Mouse (Mus musculus) liver, adult 2 months (tissue): ENCODE measurements around the gene Vamp9.

Source experiments
- CTCF ChIP-seq: fragments of 200-500 bp; IDR thresholded peaks from 2 replicates; pipeline ENCODE4 v1.5.1; 2011; ENCODE audit warnings: low read depth, low read length, control low read depth
- POLR2A ChIP-seq: fragments of 200-500 bp; IDR thresholded peaks from 2 replicates; pipeline ENCODE4 v1.6.1; 2011; ENCODE audit warnings: low read length, control low read depth; ENCODE audit not compliant: insufficient read depth; ENCODE audit errors: extremely low read depth

DNA sequence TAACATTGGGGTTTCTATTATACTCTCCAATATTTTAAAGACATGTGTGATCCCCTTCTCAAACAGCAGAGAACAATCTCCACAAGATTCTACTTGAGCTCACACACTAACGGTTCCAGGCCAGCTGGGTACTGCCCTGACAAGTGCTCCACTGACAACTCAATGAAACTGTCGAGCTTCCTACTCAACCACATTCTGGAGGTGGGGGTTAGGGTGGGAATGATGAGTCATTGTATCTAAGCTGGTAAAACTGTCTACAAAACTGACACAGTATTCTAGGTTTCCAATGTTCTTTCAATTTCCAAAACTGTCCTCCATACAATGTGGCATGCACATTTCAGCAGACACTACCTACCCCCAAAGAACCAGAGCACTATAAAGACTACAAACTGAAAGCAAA lies 67.9 kb downstream of the Vamp9 start:
- TF ChIP-seq POLR2A = no peak
- TF ChIP-seq CTCF = no peak
